Mouse (Mus musculus) kidney, adult 9 months (tissue): ENCODE measurements around the gene Abca1.

Experiments
- DNase-seq: peaks from one replicate; pipeline ENCODE4 v3.0.0; 2022

Abca1 gene

GRCm38 (mm10) chr4:53159767-53160166 lies at the start of gene Abca1:
Gene Abca1, minus strand, starts transcription at chr4:53159895.
- DNase-seq: peak; percentile 94

- DNase-seq: no peak
Observed at GRCm38 (mm10) chr4:53204482-53204881, 44.8 kb upstream of the Abca1 start.

GRCm38 (mm10) chr4:53203595-53204400 lies 44.1 kb upstream of the Abca1 start:
- DNase-seq: peak; percentile 35

- no peak for DNase-seq
Observed at GRCm38 (mm10) chr4:53200276-53200675, 40.6 kb upstream of the Abca1 start.

- no peak for DNase-seq
Observed at GRCm38 (mm10) chr4:53197842-53198241, 38.1 kb upstream of the Abca1 start.

GRCm38 (mm10) chr4:53196058-53196771 lies 36.5 kb upstream of the Abca1 start:
- peak; percentile 94 for DNase-seq

GRCm38 (mm10) chr4:53187071-53187470 lies 27.4 kb upstream of the Abca1 start:
- peak; percentile 76 for DNase-seq

GRCm38 (mm10) chr4:53186573-53186972 lies 26.9 kb upstream of the Abca1 start:
- DNase-seq: no peak

- DNase-seq: no peak
Observed at GRCm38 (mm10) chr4:53186141-53186540, 26.4 kb upstream of the Abca1 start.

GRCm38 (mm10) chr4:53181479-53181878 lies 21.8 kb upstream of the Abca1 start:
- DNase-seq: no peak

- no peak for DNase-seq
Observed at GRCm38 (mm10) chr4:53179308-53179820, 19.7 kb upstream of the Abca1 start.

- DNase-seq: no peak
Observed at GRCm38 (mm10) chr4:53178489-53178888, 18.8 kb upstream of the Abca1 start.

- no peak for DNase-seq
Observed at GRCm38 (mm10) chr4:53177696-53178095, 18.0 kb upstream of the Abca1 start.

- DNase-seq: no peak
Observed at GRCm38 (mm10) chr4:53174906-53175305, 15.2 kb upstream of the Abca1 start.

GRCm38 (mm10) chr4:53170403-53170802 lies 10.7 kb upstream of the Abca1 start:
- no peak for DNase-seq

- no peak for DNase-seq
Observed at GRCm38 (mm10) chr4:53165231-53165630, 5.5 kb upstream of the Abca1 start.

- DNase-seq: peak; percentile 34
Observed at GRCm38 (mm10) chr4:53159176-53159575, 519 bp downstream of the Abca1 start.

GRCm38 (mm10) chr4:53158634-53159033 lies 1.1 kb downstream of the Abca1 start:
- peak; percentile 93 for DNase-seq

- no peak for DNase-seq
Observed at GRCm38 (mm10) chr4:53155471-53155870, 4.2 kb downstream of the Abca1 start.

- DNase-seq: no peak
Observed at GRCm38 (mm10) chr4:53153711-53154110, 6.0 kb downstream of the Abca1 start.

GRCm38 (mm10) chr4:53153061-53153460 lies 6.6 kb downstream of the Abca1 start:
- no peak for DNase-seq

GRCm38 (mm10) chr4:53152655-53153054 lies 7.0 kb downstream of the Abca1 start:
- DNase-seq: no peak

- no peak for DNase-seq
Observed at GRCm38 (mm10) chr4:53150516-53150915, 9.2 kb downstream of the Abca1 start.

- DNase-seq: no peak
Observed at GRCm38 (mm10) chr4:53149644-53150043, 10.1 kb downstream of the Abca1 start.
